8 mouse cellular contexts compared by ENCODE assay signal in genomic region chr1:93635580-93636192, GRCm38 (mm10). TPM values are rescaled to one million over a fixed set of nuclear protein-coding genes. Genes with fewer than 3 reads are reported as not detected.
DNase-seq lines count a peak whose midpoint lies in the region; ATAC-seq and TF ChIP-seq lines count a peak whose summit lies in the region.

No protein-coding gene starts in this region.

- DNase-seq in brain, adult 2 months (ENCODE audit: low read depth, low spot score) = peak; percentile 100
- DNase-seq in heart, embryonic 10.5 days (ENCODE audit: low spot score) = peak; percentile 100
- DNase-seq in liver = peak; percentile 98
- peak; percentile 97 for DNase-seq in spleen, postnatal 4 days (ENCODE audit: low spot score in 2 of 2)

- peaks cover 25% of the 10 kb centered on the region for H3K4me1 ChIP-seq in heart, embryonic 10.5 days
- H3K4me1 ChIP-seq in kidney, embryonic 15.5 days = peaks cover 26% of the 10 kb centered on the region

- peaks cover 46% of the 10 kb centered on the region for H3K79me2 ChIP-seq in C2C12 (ENCODE audit: control insufficient read depth, insufficient read depth)

- H3K4me3 ChIP-seq in C2C12 (ENCODE audit: insufficient read depth, poor library complexity, severe bottlenecking) = peak overlapping the region; percentile 72
- H3K4me3 ChIP-seq in heart, embryonic 10.5 days = peak overlapping the region; percentile 74
- peak overlapping the region; percentile 99 for H3K4me3 ChIP-seq in kidney, embryonic 15.5 days (replicated peaks)

- TF ChIP-seq CTCF in C2C12 (IDR thresholded peaks at IDR 0.05; ENCODE audit: control insufficient read depth, insufficient read depth, insufficient read length) = no peak

- no peaks in the 10 kb centered on the region for H3K27me3 ChIP-seq in C2C12 (ENCODE audit: control insufficient read depth, insufficient read depth, insufficient read length)
- H3K27me3 ChIP-seq in heart, embryonic 10.5 days (ENCODE audit: insufficient read depth, poor library complexity, severe bottlenecking) = no peaks in the 10 kb centered on the region
- H3K27me3 ChIP-seq in kidney, embryonic 15.5 days = no peaks in the 10 kb centered on the region

- ATAC-seq in erythroblast, adult 5-6 weeks (replicated peaks; ENCODE audit: low FRiP score, poor library complexity, severe bottlenecking) = peak; percentile 96
- ATAC-seq in kidney, embryonic 15.5 days (replicated peaks; ENCODE audit: low FRiP score) = peak; percentile 98
- ATAC-seq in monocyte, adult 5-6 weeks (replicated peaks; ENCODE audit: insufficient number of reproducible peaks, low FRiP score, low TSS enrichment, poor library complexity, severe bottlenecking) = peak; percentile 99

- peak overlapping the region; percentile 90 for H3K4me2 ChIP-seq in kidney, embryonic 15.5 days

- H3K9ac ChIP-seq in kidney, embryonic 15.5 days = peak overlapping the region; percentile 94

- H3K27ac ChIP-seq in heart, embryonic 10.5 days = peak overlapping the region; percentile 91
- peak overlapping the region; percentile 94 for H3K27ac ChIP-seq in kidney, embryonic 15.5 days

- H3K79me3 ChIP-seq in C2C12 (ENCODE audit: low read depth) = peaks cover 34% of the 10 kb centered on the region

- no peaks in the 10 kb centered on the region for H3K9me3 ChIP-seq in heart, embryonic 10.5 days
- no peaks in the 10 kb centered on the region for H3K9me3 ChIP-seq in kidney, embryonic 15.5 days (replicated peaks)

- H3K36me3 ChIP-seq in C2C12 (ENCODE audit: control insufficient read depth, insufficient read depth) = no peaks in the 10 kb centered on the region
- H3K36me3 ChIP-seq in heart, embryonic 10.5 days = peaks cover 11% of the 10 kb centered on the region; the same call in 1 of the 2 replicates
- H3K36me3 ChIP-seq in kidney, embryonic 15.5 days = peaks cover 15% of the 10 kb centered on the region

- H3ac ChIP-seq in C2C12 (ENCODE audit: control insufficient read depth, insufficient read length, low read depth) = peak overlapping the region; percentile 89

- WGBS in heart, embryonic 10.5 days = 1% methylated on average over 44 of the region's 44 CpGs
- WGBS in kidney, embryonic 15.5 days = 1% methylated on average over 44 of the region's 44 CpGs

TF ChIP-seq in C2C12, 6 proteins besides CTCF, POLR2A, EP300 and RAD21:
- TF ChIP-seq CEBPB (IDR thresholded peaks at IDR 0.05; ENCODE audit: low read depth) (peak; percentile 98), MAX (IDR thresholded peaks at IDR 0.05) (no peak), USF1 (IDR thresholded peaks at IDR 0.05; ENCODE audit: low read depth) (no peak), FOSL1 (IDR thresholded peaks at IDR 0.05; ENCODE audit: insufficient read depth, low read length, poor library complexity, severe bottlenecking) (no peak)
TF ChIP-seq in C2C12: peak in this region for 1.

RNA-seq across cellular contexts. Expression of gene Stk25, which starts 22.8 kb away (rescaled TPM):
- 57.6 TPM for polyA plus RNA-seq in C2C12 (2012; fragmentation: generic; extraction: Trizol)
- 6.0 and 9.8 TPM in 2 replicates for total RNA-seq in erythroblast, adult 5-6 weeks (2015; ENCODE audit: low replicate concordance)
- 7.9 and 14.8 TPM in 2 replicates for total RNA-seq in erythroblast, adult 5-6 weeks (2017; ENCODE audit: low replicate concordance)
- polyA plus RNA-seq in heart, embryonic 10.5 days (2016; fragmentation: Nextera tagmentation; extraction: Ambion mirVana) = 144 and 161 TPM in 2 replicates
- 169 and 180 TPM in 2 replicates for polyA plus RNA-seq in kidney, embryonic 15.5 days (2015; fragmentation: Nextera tagmentation; extraction: Ambion mirVana)
- 26.7 to 48.0 TPM (median 46.0 TPM) in 3 replicates for total RNA-seq in monocyte, adult 5-6 weeks (2017)

RNA-seq across cellular contexts. Expression of gene Bok, which starts 49.8 kb away (rescaled TPM):
- 219 TPM for polyA plus RNA-seq in C2C12 (2012; fragmentation: generic; extraction: Trizol)
- total RNA-seq in erythroblast, adult 5-6 weeks (2015; ENCODE audit: low replicate concordance) = not detected in 2 replicates
- not detected in 2 replicates for total RNA-seq in erythroblast, adult 5-6 weeks (2017; ENCODE audit: low replicate concordance)
- 45.7 and 54.9 TPM in 2 replicates for polyA plus RNA-seq in heart, embryonic 10.5 days (2016; fragmentation: Nextera tagmentation; extraction: Ambion mirVana)
- 79.2 and 92.8 TPM in 2 replicates for polyA plus RNA-seq in kidney, embryonic 15.5 days (2015; fragmentation: Nextera tagmentation; extraction: Ambion mirVana)
- total RNA-seq in monocyte, adult 5-6 weeks (2017) = not detected in 3 replicates

Comparison
In these comparisons a context has a peak if more than half of its experiments do, and no peak if none do; other contexts are left out.
1. Peak in every context shown above with its lines: DNase-seq, ATAC-seq, H3K4me3 ChIP-seq and H3K27ac ChIP-seq.